Mouse (Mus musculus) olfactory bulb, adult 2 months (tissue): ENCODE data around the gene Ccdc13.

Experiments used
- CTCF ChIP-seq: fragments of 200-500 bp; IDR thresholded peaks from 2 replicates; pipeline ENCODE4 v1.5.1; 2012; ENCODE audit warnings: low read depth, mild to moderate bottlenecking, low read length, moderate library complexity; ENCODE audit not compliant: insufficient read depth
- POLR2A ChIP-seq: fragments of 200-500 bp; IDR thresholded peaks from 2 replicates; pipeline ENCODE4 v1.6.1; 2012; ENCODE audit warnings: mild to moderate bottlenecking, low read depth, low read length, moderate library complexity; ENCODE audit not compliant: insufficient read depth

- TF ChIP-seq CTCF (no peak), POLR2A (no peak)
Observed at GRCm38 (mm10) chr9:121868236-121868635, 29.0 kb upstream of the Ccdc13 start.
